Mouse (Mus musculus) stomach, postnatal 0 days (tissue): ENCODE measurements around the gene Ctbp2. TPM values are rescaled to one million over a fixed set of nuclear protein-coding genes. Genes with fewer than 3 reads are reported as not detected.
A peak's percentile ranks its signal among the peaks of the same experiment; 100 is the strongest.

Experiments used
- ATAC-seq: fragments of 200-750 bp; cut with Nextera tagmentation; 2 replicates; pipeline ENCODE4 v1.8.0; 2017; ENCODE audit not compliant: low FRiP score, low TSS enrichment
- DNase-seq: peaks from one replicate; pipeline ENCODE4 v3.0.0-alpha.2; 2016; ENCODE audit warnings: low spot score
- H3K27ac ChIP-seq: fragments of 300-500 bp; sonication (generic); replicated peaks from 2 replicates; pipeline ENCODE4 v1.5.1; 2014; ENCODE audit warnings: mild to moderate bottlenecking, control low read depth
- H3K27me3 ChIP-seq: fragments of 300-500 bp; sonication (generic); 2 replicates; pipeline ENCODE4 v1.6.1; 2014; ENCODE audit warnings: low read length; ENCODE audit not compliant: control insufficient read depth, insufficient read depth
- H3K36me3 ChIP-seq: fragments of 300-500 bp; sonication (generic); 2 replicates; pipeline ENCODE4 v1.6.1; 2014; ENCODE audit warnings: low read length, mixed read lengths; ENCODE audit not compliant: control insufficient read depth, insufficient read depth
- H3K4me1 ChIP-seq: fragments of 300-500 bp; sonication (generic); replicated peaks from 2 replicates; pipeline ENCODE4 v1.6.1; 2014; ENCODE audit warnings: antibody characterized with exemption; ENCODE audit not compliant: control insufficient read depth, insufficient read depth
- H3K4me2 ChIP-seq: fragments of 300-500 bp; sonication (generic); replicated peaks from 2 replicates; pipeline ENCODE4 v1.6.1; 2014; ENCODE audit warnings: low read depth, mild to moderate bottlenecking, control low read depth, moderate library complexity
- H3K4me3 ChIP-seq: fragments of 300-500 bp; sonication (generic); 2 replicates; pipeline ENCODE4 v1.5.1; 2014; ENCODE audit warnings: low read depth, low read length, control low read depth
- H3K9ac ChIP-seq: fragments of 300-500 bp; sonication (generic); 2 replicates; pipeline ENCODE4 v1.6.1; 2014; ENCODE audit warnings: mild to moderate bottlenecking, low read length, control low read depth, mixed read lengths
- H3K9me3 ChIP-seq: fragments of 300-500 bp; sonication (generic); 2 replicates; pipeline ENCODE4 v1.6.1; 2016; ENCODE audit warnings: low read length; ENCODE audit not compliant: control insufficient read depth
- CTCF ChIP-seq: IDR thresholded peaks from 2 replicates; pipeline ENCODE4 v1.5.1; 2016; ENCODE audit warnings: antibody characterized with exemption, low read depth, mild to moderate bottlenecking, moderate library complexity
- EP300 ChIP-seq: optimal IDR thresholded peaks from 2 replicates; pipeline ENCODE3; 2016; ENCODE audit warnings: antibody characterized with exemption
- WGBS: fragments of 180-500 bp; shearing (Covaris S2); extraction: QIAGEN DNeasy Blood & Tissue Kit; methylation state at CpG from one replicate; pipeline ENCODE4 v1.1.7; 2014; 5-methylcytosine and 5-hydroxymethylcytosine counted together
- polyA plus RNA-seq: library from polyadenylated mRNA; unstranded; fragments of >200 nt; fragmentation: Nextera tagmentation; extraction: Ambion mirVana; gene quantifications from 2 replicates; pipeline ENCODE4 v1.2.1, GENCODE M21; 2015

The Ctbp2 gene
- polyA plus RNA-seq, 1 experiment from 2014 or later, result 48.6 TPM

- no peak overlapping the region for H3K4me2 ChIP-seq
- H3K4me3 ChIP-seq, result no peak overlapping the region
- ATAC-seq (no peak), DNase-seq (no peak)
- H3K9me3 ChIP-seq, result no peaks in the 10 kb centered on the region
- 46% methylated on average over 3 of the region's 3 CpGs for WGBS
- TF ChIP-seq CTCF, result no peak
- no peaks in the 10 kb centered on the region for H3K27me3 ChIP-seq
- no peak overlapping the region for H3K9ac ChIP-seq
- H3K36me3 ChIP-seq, result no peaks in the 10 kb centered on the region; the same call in 1 of the 2 replicates
- H3K4me1 ChIP-seq, result peaks cover 12% of the 10 kb centered on the region
- H3K27ac ChIP-seq, result 0 out of 2 replicates have a peak overlapping the region, but pooled peaks have one; percentile 30
These were observed 76.0 kb downstream of the Ctbp2 start for GRCm38 (mm10) chr7:133048085-133048630.

DNA sequence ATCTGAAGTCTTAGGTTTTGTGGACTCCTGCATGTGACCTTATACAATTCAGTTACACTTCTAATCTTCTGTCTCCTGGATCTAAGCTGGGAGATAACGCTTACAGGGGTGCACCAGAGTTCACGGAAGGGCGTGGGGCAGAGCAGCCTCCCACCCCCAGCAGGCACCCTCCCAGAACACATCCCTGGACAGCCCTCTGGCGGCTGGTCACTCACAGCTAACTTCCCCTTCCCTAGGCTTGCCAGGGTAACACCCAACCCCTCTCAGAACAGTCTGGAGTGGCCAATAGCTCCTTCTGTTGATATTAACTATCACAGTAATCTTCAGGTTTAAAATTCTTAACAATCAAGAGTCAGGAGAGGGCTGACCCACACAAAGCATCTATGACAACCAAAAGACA is 76.9 kb downstream of the Ctbp2 start:
- no peaks in the 10 kb centered on the region for H3K27me3 ChIP-seq
- 43% methylated on average over 4 of the region's 4 CpGs for WGBS
- no peaks in the 10 kb centered on the region for H3K9me3 ChIP-seq
- no peak overlapping the region for H3K4me2 ChIP-seq
- peak; percentile 45 for DNase-seq
- no peak overlapping the region; the same call in 1 of the 2 replicates for H3K27ac ChIP-seq
- H3K9ac ChIP-seq, result no peak overlapping the region
- H3K4me3 ChIP-seq, result no peak overlapping the region
- no peaks in the 10 kb centered on the region; the same call in 1 of the 2 replicates for H3K36me3 ChIP-seq
- peaks cover 10% of the 10 kb centered on the region for H3K4me1 ChIP-seq
- peak; percentile 48; the same call in 1 of the 2 replicates for ATAC-seq
- TF ChIP-seq CTCF (peak; percentile 55), EP300 (no peak)

- Histone ChIP-seq H3K9ac (no peak overlapping the region), H3K9me3 (no peaks in the 10 kb centered on the region), H3K4me3 (no peak overlapping the region), H3K36me3 (no peaks in the 10 kb centered on the region; the same call in 1 of the 2 replicates), H3K4me1 (peaks cover 19% of the 10 kb centered on the region), H3K27ac (peak overlapping the region; percentile 73; the same call in 1 of the 2 replicates), H3K4me2 (no peak overlapping the region), H3K27me3 (no peaks in the 10 kb centered on the region)
- ATAC-seq (no peak), DNase-seq (no peak)
- TF ChIP-seq CTCF (no peak), EP300 (peak; percentile 78)
- WGBS, result 48% methylated on average over 4 of the region's 4 CpGs
These were observed 79.4 kb downstream of the Ctbp2 start for GRCm38 (mm10) chr7:133044721-133045120.

DNA sequence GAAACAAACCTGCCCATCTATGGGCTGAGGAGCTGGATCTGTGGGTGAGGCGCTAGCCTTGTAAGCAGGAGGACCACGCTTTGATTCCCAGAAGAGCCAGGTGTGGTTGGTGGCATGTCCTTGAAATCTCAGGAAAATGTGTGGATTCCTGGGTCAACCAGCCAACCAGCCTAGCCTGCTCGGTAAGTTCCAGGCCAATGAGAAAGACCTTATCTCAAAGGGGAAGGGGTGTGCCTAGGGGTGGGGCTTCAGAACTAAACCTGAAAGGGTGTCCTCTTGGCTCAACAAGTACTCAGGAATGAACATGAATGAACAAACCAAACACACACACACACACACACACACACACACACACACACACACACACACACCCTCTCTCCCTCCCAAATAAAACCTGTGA is 82.4 kb downstream of the Ctbp2 start:
- ATAC-seq (peak; percentile 85), DNase-seq (peak; percentile 86)
- H3K27me3 ChIP-seq, result no peaks in the 10 kb centered on the region
- peak overlapping the region; percentile 82 for H3K27ac ChIP-seq
- no peaks in the 10 kb centered on the region; the same call in 1 of the 2 replicates for H3K36me3 ChIP-seq
- WGBS, result 47% methylated on average over 3 of the region's 3 CpGs
- no peak overlapping the region for H3K4me3 ChIP-seq
- TF ChIP-seq EP300 (peak; percentile 69), CTCF (no peak)
- H3K9me3 ChIP-seq, result no peaks in the 10 kb centered on the region
- H3K4me1 ChIP-seq, result peaks cover 27% of the 10 kb centered on the region
- H3K9ac ChIP-seq, result no peak overlapping the region
- H3K4me2 ChIP-seq, result no peak overlapping the region; the same call in 1 of the 2 replicates

- no peak overlapping the region; the same call in 1 of the 2 replicates for H3K4me2 ChIP-seq
- peaks cover 28% of the 10 kb centered on the region for H3K4me1 ChIP-seq
- no peaks in the 10 kb centered on the region; the same call in 1 of the 2 replicates for H3K36me3 ChIP-seq
- ATAC-seq (no peak), DNase-seq (no peak)
- peak overlapping the region; percentile 82 for H3K27ac ChIP-seq
- H3K27me3 ChIP-seq, result no peaks in the 10 kb centered on the region
- TF ChIP-seq CTCF (peak; percentile 60), EP300 (no peak)
- no peak overlapping the region for H3K4me3 ChIP-seq
- whole genome bisulfite sequencing, result 36% methylated on average over 3 of the region's 3 CpGs
- H3K9me3 ChIP-seq, result no peaks in the 10 kb centered on the region
- H3K9ac ChIP-seq, result no peak overlapping the region
These were observed 83.3 kb downstream of the Ctbp2 start for GRCm38 (mm10) chr7:133040688-133041345.

- no peak overlapping the region for H3K4me2 ChIP-seq
- TF ChIP-seq EP300 (no peak), CTCF (no peak)
- H3K4me1 ChIP-seq, result peaks cover 24% of the 10 kb centered on the region
- no peaks in the 10 kb centered on the region for H3K36me3 ChIP-seq
- no peak overlapping the region for H3K4me3 ChIP-seq
- H3K9me3 ChIP-seq, result no peaks in the 10 kb centered on the region
- 72% methylated on average over 3 of the region's 3 CpGs for WGBS
- ATAC-seq (no peak), DNase-seq (no peak)
- H3K9ac ChIP-seq, result no peak overlapping the region
- no peaks in the 10 kb centered on the region for H3K27me3 ChIP-seq
- peak overlapping the region; percentile 82; the same call in 1 of the 2 replicates for H3K27ac ChIP-seq
These were observed 84.4 kb downstream of the Ctbp2 start for GRCm38 (mm10) chr7:133039556-133040255.
